Mouse (Mus musculus) forebrain, embryonic 14.5 days (tissue): Measurements from ENCODE around the gene Serpina1a. TPM values are rescaled to one million over a fixed set of nuclear protein-coding genes. Genes with fewer than 3 reads are reported as not detected.
"Not testable (repeated sequence)": the region's sequence is repeated elsewhere in the genome, so short reads cannot be mapped to it uniquely, and the experiment has no call there.

Experiments
- ATAC-seq: fragments of 200-750 bp; cut with Nextera tagmentation; 2 replicates; pipeline ENCODE4 v1.8.0; 2017; ENCODE audit warnings: mild to moderate bottlenecking, moderate library complexity
- DNase-seq: peaks from one replicate; pipeline ENCODE4 v3.0.0-alpha.2; 2015; ENCODE audit warnings: low spot score
- H3K27ac ChIP-seq: fragments of 300-500 bp; sonication (generic); 2 replicates; pipeline ENCODE4 v1.5.1; 2014; ENCODE audit warnings: low read depth, mild to moderate bottlenecking, control low read depth, low read length, moderate library complexity
- H3K27me3 ChIP-seq: fragments of 300-500 bp; sonication (generic); replicated peaks from 2 replicates; pipeline ENCODE4 v1.6.1; 2014; ENCODE audit warnings: low read length, control low read depth, mixed read lengths; ENCODE audit not compliant: control insufficient read depth, insufficient read depth
- H3K36me3 ChIP-seq: fragments of 300-500 bp; sonication (generic); 2 replicates; pipeline ENCODE4 v1.6.1; 2014; ENCODE audit warnings: low read length, control low read depth; ENCODE audit not compliant: control insufficient read depth, insufficient read depth
- H3K4me1 ChIP-seq: fragments of 300-500 bp; sonication (generic); 2 replicates; pipeline ENCODE4 v1.6.1; 2014; ENCODE audit warnings: antibody characterized with exemption, low read length, control low read depth; ENCODE audit not compliant: control insufficient read depth, insufficient read depth
- H3K4me2 ChIP-seq: fragments of 300-500 bp; sonication (generic); 2 replicates; pipeline ENCODE4 v1.6.1; 2014; ENCODE audit warnings: mild to moderate bottlenecking, control low read depth, low read length
- H3K4me3 ChIP-seq: fragments of 300-500 bp; sonication (generic); 2 replicates; pipeline ENCODE4 v1.5.1; 2014; ENCODE audit warnings: low read depth, low read length, control low read depth
- H3K9ac ChIP-seq: fragments of 300-500 bp; sonication (generic); 2 replicates; pipeline ENCODE4 v1.6.1; 2014; ENCODE audit warnings: mild to moderate bottlenecking, low read length, control low read depth, moderate library complexity
- H3K9me3 ChIP-seq: fragments of 300-500 bp; sonication (generic); replicated peaks from 2 replicates; pipeline ENCODE4 v1.6.1; 2016; ENCODE audit warnings: low read length, control low read depth, mixed read lengths; ENCODE audit not compliant: control insufficient read depth
- WGBS: fragments of 180-500 bp; shearing (Covaris S2); extraction: QIAGEN DNeasy Blood & Tissue Kit; methylation state at CpG from one replicate; pipeline ENCODE4 v1.1.7; 2014; 5-methylcytosine and 5-hydroxymethylcytosine counted together
- polyA plus RNA-seq: library from polyadenylated mRNA; unstranded; fragments of >200 nt; fragmentation: Nextera tagmentation; extraction: Ambion mirVana; gene quantifications from 2 replicates; pipeline ENCODE4 v1.2.1, GENCODE M21; 2014

The Serpina1a gene
- polyA plus RNA-seq, 1 experiment from 2014 or later, result not detected

GRCm38 (mm10) chr12:103853032-103853431 lies 10.3 kb downstream of the Serpina1a start:
- DNase-seq, H3K4me3 ChIP-seq, H3K4me1 ChIP-seq, H3K27me3 ChIP-seq, H3K4me2 ChIP-seq, H3K9ac ChIP-seq, H3K27ac ChIP-seq, H3K36me3 ChIP-seq, H3K9me3 ChIP-seq, ATAC-seq: not testable (repeated sequence)
- 88% methylated on average over 2 of the region's 2 CpGs for WGBS

GRCm38 (mm10) chr12:103830273-103830672 lies 33.1 kb downstream of the Serpina1a start, which contains the start of gene Serpina1b:
Gene Serpina1b (minus strand): TSS chr12:103830373.
- not testable (repeated sequence) for DNase-seq, H3K36me3 ChIP-seq, H3K4me2 ChIP-seq, H3K27me3 ChIP-seq, H3K9me3 ChIP-seq, H3K4me3 ChIP-seq, H3K4me1 ChIP-seq, H3K9ac ChIP-seq, ATAC-seq, H3K27ac ChIP-seq
- WGBS, result 78% methylated on average over 4 of the region's 4 CpGs

- not testable (repeated sequence) for H3K4me2 ChIP-seq, H3K27ac ChIP-seq, H3K4me1 ChIP-seq, H3K9ac ChIP-seq, H3K9me3 ChIP-seq, H3K4me3 ChIP-seq, ATAC-seq, DNase-seq, H3K36me3 ChIP-seq, H3K27me3 ChIP-seq
- 86% methylated on average over 6 of the region's 6 CpGs for WGBS
Observed at GRCm38 (mm10) chr12:103827661-103828372, 35.5 kb downstream of the Serpina1a start.

- DNase-seq, H3K27ac ChIP-seq, H3K9ac ChIP-seq, H3K27me3 ChIP-seq, H3K4me3 ChIP-seq, H3K36me3 ChIP-seq, H3K4me2 ChIP-seq, ATAC-seq, H3K9me3 ChIP-seq, H3K4me1 ChIP-seq: not testable (repeated sequence)
- 80% methylated on average over 4 of the region's 5 CpGs for WGBS
Observed at GRCm38 (mm10) chr12:103823826-103824225, 39.5 kb downstream of the Serpina1a start.

Other genes with a start within 250 kb of the Serpina1a start
- 0.11 TPM in 1 of 2 replicates, not detected in the other for gene Serpina10, start 232.1 kb downstream of the Serpina1a start, polyA plus RNA-seq
- gene Serpina6, start 206.3 kb downstream of the Serpina1a start, polyA plus RNA-seq, result not detected in 2 replicates
- gene Serpina16, start 187.4 kb downstream of the Serpina1a start, polyA plus RNA-seq, result not detected in 2 replicates
- not detected in 2 replicates for gene Serpina1f, start 168.0 kb downstream of the Serpina1a start, polyA plus RNA-seq
- not detected in 2 replicates for gene Serpina1d, start 90.0 kb downstream of the Serpina1a start, polyA plus RNA-seq
- gene Serpina1b, start 33.2 kb downstream of the Serpina1a start, polyA plus RNA-seq, result not detected in 2 replicates
- gene Serpina1c, start 41.3 kb upstream of the Serpina1a start, polyA plus RNA-seq, result not detected in 2 replicates
- not detected in 2 replicates for gene Serpina1e, start 95.4 kb upstream of the Serpina1a start, polyA plus RNA-seq
- not detected in 2 replicates for gene Serpina11, start 126.4 kb upstream of the Serpina1a start, polyA plus RNA-seq
- not detected in 2 replicates for gene Serpina9, start 150.2 kb upstream of the Serpina1a start, polyA plus RNA-seq
- not detected in 2 replicates for gene Serpina12, start 180.9 kb upstream of the Serpina1a start, polyA plus RNA-seq
- gene Serpina5, start 237.6 kb upstream of the Serpina1a start, polyA plus RNA-seq, result not detected in 2 replicates
- not detected in 2 replicates for gene Serpina3a, start 249.2 kb upstream of the Serpina1a start, polyA plus RNA-seq